Mouse (Mus musculus) hindbrain, embryonic 16.5 days (tissue): Measurements from ENCODE around the gene Flrt1. TPM values are rescaled to one million over a fixed set of nuclear protein-coding genes. Genes with fewer than 3 reads are reported as not detected.
"Not testable (repeated sequence)": the region's sequence is repeated elsewhere in the genome, so short reads cannot be mapped to it uniquely, and the experiment has no call there.

Experiments used
- ATAC-seq: fragments of 200-750 bp; cut with Nextera tagmentation; 2 replicates; pipeline ENCODE4 v1.8.0; 2017; ENCODE audit warnings: moderate TSS enrichment, moderate library complexity
- H3K27ac ChIP-seq: fragments of 300-500 bp; sonication (generic); 2 replicates; pipeline ENCODE4 v1.5.1; 2014; ENCODE audit warnings: low read depth, mild to moderate bottlenecking, control low read depth, low read length, moderate library complexity
- H3K27me3 ChIP-seq: fragments of 300-500 bp; sonication (generic); replicated peaks from 2 replicates; pipeline ENCODE4 v1.6.1; 2014; ENCODE audit warnings: low read length; ENCODE audit not compliant: control insufficient read depth, insufficient read depth
- H3K36me3 ChIP-seq: fragments of 300-500 bp; sonication (generic); 2 replicates; pipeline ENCODE4 v1.6.1; 2014; ENCODE audit warnings: mild to moderate bottlenecking, low read length, moderate library complexity, mixed read lengths; ENCODE audit not compliant: control insufficient read depth, insufficient read depth
- H3K4me1 ChIP-seq: fragments of 300-500 bp; sonication (generic); 2 replicates; pipeline ENCODE4 v1.6.1; 2014; ENCODE audit warnings: low read depth, low read length; ENCODE audit not compliant: control insufficient read depth, insufficient read depth
- H3K4me2 ChIP-seq: fragments of 300-500 bp; sonication (generic); 2 replicates; pipeline ENCODE4 v1.6.1; 2014; ENCODE audit warnings: mild to moderate bottlenecking, low read length, control low read depth, moderate library complexity
- H3K4me3 ChIP-seq: fragments of 300-500 bp; sonication (generic); 2 replicates; pipeline ENCODE4 v1.5.1; 2014; ENCODE audit warnings: mild to moderate bottlenecking, low read length, control low read depth, moderate library complexity
- H3K9ac ChIP-seq: fragments of 300-500 bp; sonication (generic); 2 replicates; pipeline ENCODE4 v1.6.1; 2014; ENCODE audit warnings: low read depth, mild to moderate bottlenecking, control low read depth, low read length, moderate library complexity
- H3K9me3 ChIP-seq: fragments of 300-500 bp; sonication (generic); 2 replicates; pipeline ENCODE4 v1.6.1; 2014; ENCODE audit warnings: mild to moderate bottlenecking, low read length, moderate library complexity; ENCODE audit not compliant: control insufficient read depth
- WGBS: fragments of 180-500 bp; shearing (Covaris S2); extraction: QIAGEN DNeasy Blood & Tissue Kit; methylation state at CpG from one replicate; pipeline ENCODE4 v1.1.7; 2014; 5-methylcytosine and 5-hydroxymethylcytosine counted together
- polyA plus RNA-seq: library from polyadenylated mRNA; unstranded; fragments of >200 nt; fragmentation: Nextera tagmentation; extraction: Ambion mirVana; gene quantifications from 2 replicates; pipeline ENCODE4 v1.2.1, GENCODE M21; 2015

Flrt1 gene
- polyA plus RNA-seq, 1 experiment from 2014 or later = 8.8 TPM

- Histone ChIP-seq H3K4me1 (peaks cover 27% of the 10 kb centered on the region), H3K36me3 (no peaks in the 10 kb centered on the region), H3K4me3 (no peak overlapping the region), H3K27ac (no peak overlapping the region), H3K27me3 (peaks cover 1% of the 10 kb centered on the region; the same call in 1 of the 2 replicates), H3K4me2 (no peak overlapping the region), H3K9ac (no peak overlapping the region), H3K9me3 (no peaks in the 10 kb centered on the region)
- WGBS = 87% methylated on average over 5 of the region's 5 CpGs
- no peak for ATAC-seq
Measured at GRCm38 (mm10) chr19:7062110-7062509, 43.4 kb downstream of the Flrt1 start.

- H3K9ac ChIP-seq = no peak overlapping the region
- no peaks in the 10 kb centered on the region for H3K9me3 ChIP-seq
- WGBS = 62% methylated on average over 6 of the region's 6 CpGs
- no peak overlapping the region for H3K4me3 ChIP-seq
- peaks cover 18% of the 10 kb centered on the region for H3K4me1 ChIP-seq
- no peaks in the 10 kb centered on the region for H3K36me3 ChIP-seq
- no peak overlapping the region for H3K27ac ChIP-seq
- no peak overlapping the region for H3K4me2 ChIP-seq
- peaks cover 3% of the 10 kb centered on the region for H3K27me3 ChIP-seq
- ATAC-seq = no peak
Measured at GRCm38 (mm10) chr19:7058541-7058940, 47.0 kb downstream of the Flrt1 start.

- H3K9ac ChIP-seq = peak overlapping the region; percentile 35; the same call in 1 of the 2 replicates
- H3K9me3 ChIP-seq = no peaks in the 10 kb centered on the region
- peak overlapping the region; percentile 77 for H3K4me3 ChIP-seq
- no peaks in the 10 kb centered on the region for H3K36me3 ChIP-seq
- WGBS = under 1% methylated on average over 15 of the region's 15 CpGs
- ATAC-seq = peak; percentile 68
- H3K4me1 ChIP-seq = peaks cover 18% of the 10 kb centered on the region
- peaks cover 3% of the 10 kb centered on the region for H3K27me3 ChIP-seq
- peak overlapping the region; percentile 99 for H3K4me2 ChIP-seq
- no peak overlapping the region for H3K27ac ChIP-seq
Measured at GRCm38 (mm10) chr19:7057722-7058207, 47.8 kb downstream of the Flrt1 start.

- Histone ChIP-seq H3K9ac (peak overlapping the region; percentile 72), H3K4me3 (peak overlapping the region; percentile 77), H3K36me3 (no peaks in the 10 kb centered on the region), H3K4me1 (peaks cover 18% of the 10 kb centered on the region), H3K27ac (no peak overlapping the region), H3K27me3 (peaks cover 3% of the 10 kb centered on the region), H3K9me3 (no peaks in the 10 kb centered on the region), H3K4me2 (peak overlapping the region; percentile 99)
- WGBS = 2% methylated on average over 16 of the region's 16 CpGs
- ATAC-seq = peak; percentile 45
Measured at GRCm38 (mm10) chr19:7057126-7057721, 48.3 kb downstream of the Flrt1 start.

GRCm38 (mm10) chr19:7056248-7057087 is 49.1 kb downstream of the Flrt1 start, which contains the start of gene Macrod1:
TSS of gene Macrod1 (plus strand) at chr19:7056810.
- peaks cover 3% of the 10 kb centered on the region for H3K27me3 ChIP-seq
- ATAC-seq = peak; percentile 86
- peak within 1 kb of the TSS; percentile 77 for H3K4me3 ChIP-seq
- H3K9ac ChIP-seq = peak within 1 kb of the TSS; percentile 72
- 1% methylated on average over 68 of the region's 72 CpGs for WGBS
- H3K4me2 ChIP-seq = peak within 1 kb of the TSS; percentile 99
- H3K4me1 ChIP-seq = peaks cover 18% of the 10 kb centered on the region
- no peaks in the 10 kb centered on the region for H3K9me3 ChIP-seq
- H3K27ac ChIP-seq = no peak within 1 kb of the TSS
- H3K36me3 ChIP-seq = no peaks in the 10 kb centered on the region

GRCm38 (mm10) chr19:7055173-7055572 is 50.4 kb downstream of the Flrt1 start:
- no peaks in the 10 kb centered on the region for H3K9me3 ChIP-seq
- H3K27ac ChIP-seq = no peak overlapping the region
- H3K36me3 ChIP-seq = no peaks in the 10 kb centered on the region
- peaks cover 18% of the 10 kb centered on the region for H3K4me1 ChIP-seq
- H3K27me3 ChIP-seq = peaks cover 3% of the 10 kb centered on the region
- H3K9ac ChIP-seq = no peak overlapping the region
- no peak overlapping the region for H3K4me2 ChIP-seq
- ATAC-seq = no peak
- WGBS = 39% methylated on average over 3 of the region's 3 CpGs
- no peak overlapping the region for H3K4me3 ChIP-seq

GRCm38 (mm10) chr19:7054772-7055171 is 50.8 kb downstream of the Flrt1 start:
- no peaks in the 10 kb centered on the region for H3K9me3 ChIP-seq
- no peak overlapping the region for H3K27ac ChIP-seq
- WGBS = 67% methylated on average over 10 of the region's 10 CpGs
- H3K27me3 ChIP-seq = peaks cover 3% of the 10 kb centered on the region
- no peak overlapping the region for H3K9ac ChIP-seq
- no peaks in the 10 kb centered on the region for H3K36me3 ChIP-seq
- H3K4me3 ChIP-seq = no peak overlapping the region
- peaks cover 18% of the 10 kb centered on the region for H3K4me1 ChIP-seq
- no peak for ATAC-seq
- no peak overlapping the region for H3K4me2 ChIP-seq

GRCm38 (mm10) chr19:7053382-7053781 is 52.1 kb downstream of the Flrt1 start:
- not testable (repeated sequence) for H3K4me2 ChIP-seq, H3K36me3 ChIP-seq, H3K27ac ChIP-seq, H3K4me3 ChIP-seq, ATAC-seq, H3K9ac ChIP-seq, H3K27me3 ChIP-seq, H3K9me3 ChIP-seq
- H3K4me1 ChIP-seq = peaks cover 18% of the 10 kb centered on the region
- WGBS = 69% methylated on average over 4 of the region's 4 CpGs

GRCm38 (mm10) chr19:7044706-7045105 is 60.8 kb downstream of the Flrt1 start:
- H3K9ac ChIP-seq = no peak overlapping the region
- 35% methylated on average over 4 of the region's 4 CpGs for WGBS
- H3K27me3 ChIP-seq = no peaks in the 10 kb centered on the region
- no peak for ATAC-seq
- no peak overlapping the region for H3K27ac ChIP-seq
- peaks cover 5% of the 10 kb centered on the region for H3K4me1 ChIP-seq
- no peak overlapping the region for H3K4me3 ChIP-seq
- no peaks in the 10 kb centered on the region for H3K36me3 ChIP-seq
- H3K9me3 ChIP-seq = no peaks in the 10 kb centered on the region
- no peak overlapping the region for H3K4me2 ChIP-seq
